Mouse (Mus musculus) right cerebral cortex, postnatal 25 days (tissue): ENCODE results near the gene Fbxw7.
A peak's percentile ranks its signal among the peaks of the same experiment; 100 is the strongest.

Experiments
- DNase-seq: peaks from one replicate; pipeline ENCODE4 v3.0.0; 2022

The Fbxw7 gene

DNA sequence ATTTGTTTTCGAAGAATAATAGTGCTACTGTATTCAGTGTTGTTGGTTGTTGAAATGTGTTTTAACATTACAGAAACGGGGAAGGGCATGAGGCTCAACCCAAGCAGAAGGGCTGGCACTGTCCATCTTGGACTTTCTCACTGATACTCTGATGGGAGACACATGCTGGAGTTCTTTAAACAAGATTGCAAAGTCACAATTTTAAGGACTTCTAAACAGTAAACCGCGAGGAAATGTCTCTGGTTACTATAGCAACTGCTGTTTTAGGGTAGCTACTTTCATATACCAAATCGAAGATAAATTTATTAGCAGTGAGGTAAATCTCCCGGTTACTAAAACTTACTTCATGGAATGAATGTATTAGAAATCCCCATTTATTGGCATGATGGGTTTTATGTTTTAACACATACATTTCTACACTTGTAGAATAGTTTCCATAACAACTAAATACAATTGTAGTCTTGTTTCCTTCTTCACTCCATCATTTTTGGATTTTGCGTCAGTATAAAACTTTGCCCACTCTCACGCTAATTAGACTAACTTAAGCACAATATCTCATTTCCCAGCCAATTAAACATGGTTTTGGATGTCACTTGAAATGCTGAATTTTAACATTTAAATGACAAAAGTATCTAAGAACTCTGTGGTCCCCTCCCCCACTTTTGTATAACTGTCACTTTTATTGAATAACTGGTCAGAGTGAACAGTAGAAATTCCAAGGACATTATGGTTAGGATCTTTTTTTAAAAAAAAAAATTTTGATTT, 140.1 kb downstream of the Fbxw7 start:
- DNase-seq, result no peak

DNA sequence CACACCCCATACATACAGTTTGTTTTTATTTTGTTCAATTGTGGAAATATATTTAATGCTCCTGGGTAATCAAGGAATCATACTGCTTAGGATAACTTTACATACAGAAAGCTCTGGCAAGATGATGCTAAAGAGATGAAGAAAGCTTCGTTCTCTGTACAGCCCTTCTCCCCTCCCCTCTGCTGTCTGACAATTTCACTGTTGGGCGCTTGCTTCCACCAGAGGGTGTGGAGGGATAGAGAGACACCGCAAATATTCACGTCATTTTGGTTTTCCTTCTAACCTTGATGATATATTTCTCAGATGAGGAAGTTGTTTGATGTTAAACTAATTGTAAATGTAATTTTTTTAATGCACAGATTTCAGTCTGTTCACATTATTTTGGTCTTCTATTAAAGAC, 140.8 kb downstream of the Fbxw7 start:
- DNase-seq, result no peak

DNA sequence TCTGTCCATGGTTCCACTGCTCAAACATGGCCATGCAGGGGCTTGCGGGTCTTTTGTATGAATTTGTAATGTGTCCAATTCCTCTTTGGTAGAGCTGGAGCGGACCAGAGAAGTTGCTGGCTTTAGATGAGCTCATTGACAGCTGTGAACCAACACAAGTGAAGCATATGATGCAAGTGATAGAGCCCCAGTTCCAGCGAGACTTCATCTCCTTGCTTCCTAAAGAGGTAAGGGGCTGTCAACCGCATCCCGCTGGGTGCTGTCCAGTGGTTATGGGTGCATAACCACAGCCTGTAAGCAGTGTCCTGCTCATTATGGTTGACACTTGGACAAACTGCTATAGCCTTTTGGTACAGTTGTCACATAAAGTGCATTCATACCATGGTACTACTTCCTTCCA, 150.1 kb downstream of the Fbxw7 start:
- DNase-seq, result no peak

DNA sequence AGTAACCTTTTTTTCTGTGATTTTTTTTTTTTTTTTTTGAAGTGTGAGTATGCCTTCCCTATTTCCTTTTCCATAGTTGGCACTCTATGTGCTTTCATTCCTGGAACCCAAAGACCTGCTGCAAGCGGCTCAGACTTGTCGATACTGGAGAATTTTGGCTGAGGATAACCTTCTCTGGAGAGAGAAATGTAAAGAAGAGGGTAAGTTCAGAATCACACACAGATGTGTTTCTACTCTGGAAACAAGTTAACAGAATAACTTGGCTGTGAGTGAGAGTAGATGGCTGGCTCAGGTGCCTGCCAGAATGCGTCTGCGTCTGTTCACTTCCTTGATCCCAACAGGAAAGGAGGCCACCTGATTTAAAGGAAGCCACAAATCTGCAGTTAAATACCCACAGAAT, 152.3 kb downstream of the Fbxw7 start:
- DNase-seq, result no peak

DNA sequence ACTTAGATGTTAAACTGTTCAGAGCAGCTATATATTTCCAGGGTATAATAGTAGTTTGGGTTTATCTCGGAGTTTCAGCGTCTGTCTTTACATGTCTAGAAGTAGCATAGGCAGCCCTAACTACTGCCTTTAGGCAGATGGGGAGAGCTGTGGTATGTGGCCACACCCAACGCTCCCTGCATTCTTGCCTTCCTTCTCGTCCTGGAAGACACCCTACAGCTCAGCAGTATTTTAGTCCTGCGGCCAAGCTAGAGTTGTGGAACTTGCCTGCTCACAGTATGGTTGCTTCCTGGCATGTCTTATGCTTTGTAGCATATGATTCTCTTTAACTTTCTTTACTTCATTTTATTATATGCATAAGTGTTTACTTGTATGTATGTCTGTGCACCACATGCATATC, 156.5 kb downstream of the Fbxw7 start:
- DNase-seq, result no peak

DNA sequence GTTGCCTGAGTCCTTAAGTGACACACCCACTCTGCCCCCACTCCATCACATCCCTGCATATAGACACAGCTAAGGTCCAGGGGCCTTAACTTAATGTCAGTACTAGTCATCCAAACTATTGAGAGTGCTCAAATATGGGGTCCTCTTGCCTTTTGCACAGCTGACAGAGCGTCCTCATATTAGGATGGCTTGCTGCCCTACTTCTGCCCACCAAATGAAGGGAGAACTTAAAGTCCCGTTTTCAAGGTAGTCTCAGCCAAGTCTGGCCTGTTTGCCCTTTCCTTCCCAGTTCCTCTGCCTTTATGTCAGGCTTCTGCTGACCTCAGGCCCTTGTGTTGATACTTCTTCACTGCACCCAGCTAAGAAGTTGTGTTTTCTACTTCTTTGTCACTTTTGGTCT, 157.8 kb downstream of the Fbxw7 start:
- DNase-seq, result no peak

DNA sequence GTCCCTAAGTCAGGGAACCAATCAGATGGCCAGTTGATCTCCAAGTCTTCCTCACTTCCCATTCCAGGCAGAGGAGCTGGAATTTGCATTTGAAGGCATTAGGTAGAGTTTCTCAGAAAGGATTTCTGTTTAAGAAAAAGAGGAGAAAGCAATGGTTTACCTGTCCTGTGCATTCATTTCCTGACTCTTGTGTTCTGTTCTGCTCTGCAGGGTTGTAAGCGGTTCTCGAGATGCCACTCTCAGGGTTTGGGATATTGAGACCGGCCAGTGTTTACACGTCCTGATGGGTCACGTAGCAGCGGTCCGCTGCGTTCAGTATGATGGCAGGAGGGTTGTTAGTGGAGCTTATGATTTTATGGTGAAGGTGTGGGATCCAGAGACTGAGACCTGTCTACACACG, 159.1 kb downstream of the Fbxw7 start:
- DNase-seq, result no peak

DNA sequence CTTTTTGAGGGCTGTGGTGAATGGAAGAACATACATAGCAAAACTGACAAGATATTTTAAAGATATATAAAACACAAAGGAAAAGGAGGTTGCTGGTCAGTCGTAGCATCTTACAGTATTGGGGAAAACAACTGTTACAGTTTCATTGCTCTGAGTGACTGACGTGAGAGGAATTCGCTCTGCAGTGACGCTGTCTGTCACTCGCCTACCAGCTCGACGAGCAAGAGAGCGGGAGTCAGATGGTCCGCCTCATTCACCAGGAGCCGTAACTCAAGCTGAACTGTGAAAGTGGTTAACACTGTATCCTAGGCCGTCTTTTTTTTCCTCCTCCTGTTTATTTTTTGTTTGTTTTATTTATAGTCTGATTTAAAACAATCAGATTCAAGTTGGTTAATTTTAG, 163.6 kb downstream of the Fbxw7 start:
- DNase-seq, result no peak

DNA sequence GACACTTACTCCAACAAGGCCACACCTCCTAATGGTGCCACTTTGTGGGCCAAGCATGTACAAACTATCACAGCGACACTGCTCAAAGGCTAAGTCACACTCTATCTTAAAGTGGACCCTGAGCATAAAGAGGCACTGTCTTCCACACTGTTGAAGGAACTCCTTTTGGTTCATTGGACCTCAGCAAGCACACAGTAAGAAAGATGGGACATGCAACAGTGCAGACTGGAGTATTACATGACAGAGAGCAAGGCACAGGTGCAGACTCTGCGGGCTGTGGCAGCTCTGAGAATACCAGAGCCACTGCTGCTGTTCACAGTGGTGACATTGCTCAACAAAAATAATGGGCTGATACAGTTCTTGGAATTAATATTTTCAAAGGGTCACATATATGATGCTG, 165.1 kb downstream of the Fbxw7 start:
- no peak for DNase-seq

DNA sequence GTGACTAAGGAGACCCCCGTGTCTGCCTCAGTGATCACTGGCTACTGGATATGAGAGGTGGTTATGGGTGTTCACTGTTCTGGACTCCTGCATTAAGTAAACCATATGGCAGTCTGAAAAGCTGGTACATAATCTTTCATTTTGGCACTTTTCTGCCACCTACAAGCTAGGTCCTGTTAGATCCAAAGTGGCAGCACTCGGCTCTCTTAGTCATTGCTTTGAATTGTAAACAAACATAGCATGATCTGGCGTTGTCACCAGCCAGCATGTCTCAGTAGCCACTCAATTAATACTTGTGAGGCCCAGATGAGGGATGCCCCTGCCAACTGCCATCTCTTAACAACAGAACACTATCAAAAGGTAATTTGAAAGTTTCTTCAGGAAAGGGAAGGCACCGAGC, 167.6 kb downstream of the Fbxw7 start:
- no peak for DNase-seq

DNA sequence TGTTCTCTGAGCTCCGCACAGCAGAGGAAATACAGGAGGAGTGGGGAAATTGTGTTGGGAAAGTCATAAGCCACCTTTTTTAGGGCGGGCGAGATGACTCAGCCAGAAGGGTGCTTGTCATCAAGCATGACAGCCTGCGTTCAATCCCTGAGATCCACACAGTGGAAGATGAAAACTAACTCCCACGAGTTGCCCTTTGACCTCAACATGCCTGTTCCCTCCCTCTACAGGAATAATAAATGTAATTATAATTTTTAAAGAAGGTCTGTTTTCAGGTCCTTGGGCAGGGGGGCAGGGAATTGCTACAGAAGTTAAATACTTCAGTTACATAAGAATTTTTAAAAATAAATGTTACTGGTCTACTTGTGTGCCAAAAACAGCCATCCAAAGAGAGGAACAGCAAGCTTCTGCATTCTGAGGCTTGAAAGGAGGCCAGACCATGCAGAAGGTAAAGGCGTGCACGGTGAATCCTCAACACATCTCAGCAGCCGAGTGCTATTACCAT, 170.1 kb downstream of the Fbxw7 start:
- peak; percentile 70 for DNase-seq

DNA sequence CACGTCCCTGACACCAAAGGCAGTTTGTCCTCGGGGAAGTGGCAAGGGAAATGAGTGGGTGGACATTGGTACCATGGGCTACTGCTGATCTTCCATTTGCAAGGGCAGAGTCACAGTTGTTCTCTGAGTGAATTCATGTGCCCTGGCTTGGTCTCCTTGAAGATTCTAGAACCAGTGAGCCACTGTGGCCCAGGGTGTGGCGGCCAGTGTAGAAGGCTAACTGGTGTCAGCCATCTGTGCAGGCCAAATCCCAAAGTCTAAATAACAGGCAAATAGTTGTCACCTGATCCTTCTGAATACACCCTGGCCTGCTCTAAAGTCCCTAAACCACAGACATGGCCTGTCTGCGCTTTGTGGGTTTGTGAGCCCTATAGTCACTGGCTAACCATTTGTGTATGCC, 173.8 kb downstream of the Fbxw7 start:
- DNase-seq, result no peak

DNA sequence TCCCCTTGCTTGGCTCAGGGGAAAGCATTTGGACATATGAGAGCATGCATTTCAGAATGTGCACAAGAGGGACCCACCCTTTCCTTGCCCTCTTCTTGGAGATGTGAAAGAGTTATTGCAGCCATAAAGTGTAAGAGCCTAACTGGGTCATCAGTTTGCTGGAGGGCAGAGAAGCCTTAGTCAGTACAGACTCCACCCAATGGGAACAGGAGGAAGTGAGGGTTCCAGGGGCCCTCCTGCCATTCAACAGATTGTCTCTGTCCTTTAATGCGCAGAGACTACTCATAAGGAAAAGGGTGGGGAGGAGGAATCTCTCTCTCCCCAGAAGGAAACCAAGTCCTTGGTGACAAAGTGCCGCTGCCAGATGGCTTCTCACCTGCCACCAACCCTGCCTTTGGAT, 190.2 kb downstream of the Fbxw7 start:
- no peak for DNase-seq

DNA sequence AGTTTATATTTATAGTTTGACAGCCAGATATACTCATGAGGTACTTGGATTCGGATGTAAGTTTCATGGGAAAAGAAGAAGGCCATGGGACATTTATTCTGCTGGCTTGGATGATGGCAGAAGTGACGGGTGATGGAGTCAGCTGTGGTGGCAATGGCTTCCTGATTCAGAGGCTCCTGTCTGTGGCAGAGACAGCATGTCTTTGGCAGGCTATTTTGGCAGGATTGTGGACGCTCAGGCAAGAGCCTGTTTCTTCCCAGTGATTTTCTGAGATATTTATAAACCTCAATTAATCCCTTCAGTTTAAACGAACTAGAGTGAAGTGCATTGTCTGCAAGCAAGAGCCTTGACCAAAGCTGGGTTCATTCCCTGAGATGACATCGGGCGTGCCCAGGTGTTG, 197.8 kb downstream of the Fbxw7 start:
- no peak for DNase-seq

DNA sequence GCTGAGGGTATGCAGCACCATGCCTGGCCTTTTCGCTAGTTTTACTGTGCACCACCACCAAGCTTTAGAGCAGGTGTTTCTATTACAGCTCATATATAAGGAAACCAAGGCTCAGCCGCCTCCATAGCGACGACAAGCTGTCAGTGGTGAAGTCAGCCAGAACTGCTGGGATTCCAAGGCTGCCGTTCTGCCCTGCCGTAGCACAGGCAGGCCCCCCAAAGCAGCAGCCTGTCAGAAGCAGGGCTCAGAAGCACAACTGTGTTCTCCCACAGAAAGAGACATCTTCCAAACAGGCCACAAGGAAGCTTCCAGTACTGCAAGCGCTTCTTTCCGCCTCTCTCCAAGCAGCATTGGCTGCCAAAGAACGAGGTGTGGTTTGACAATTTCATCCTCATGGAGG, 200.6 kb downstream of the Fbxw7 start:
- peak; percentile 79 for DNase-seq

DNA sequence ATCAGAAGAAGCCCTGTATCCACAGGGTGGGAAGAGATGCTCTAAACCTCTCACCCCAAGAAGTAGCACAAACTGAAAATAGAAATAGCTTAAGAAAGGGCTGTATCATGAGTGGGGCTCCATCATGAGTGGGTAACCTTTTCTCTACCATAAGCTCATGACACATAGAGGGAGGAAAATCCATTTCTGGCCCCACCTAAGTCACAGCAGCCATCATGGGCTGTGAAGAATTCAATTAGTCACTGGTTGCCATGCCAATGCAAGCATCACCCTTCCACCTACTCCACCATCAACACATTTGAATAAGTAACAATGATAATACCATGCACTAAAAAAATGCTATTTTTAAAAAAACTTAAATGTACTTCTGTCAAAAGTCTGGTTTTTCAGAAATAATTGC, 205.1 kb downstream of the Fbxw7 start:
- peak; percentile 60 for DNase-seq

DNA sequence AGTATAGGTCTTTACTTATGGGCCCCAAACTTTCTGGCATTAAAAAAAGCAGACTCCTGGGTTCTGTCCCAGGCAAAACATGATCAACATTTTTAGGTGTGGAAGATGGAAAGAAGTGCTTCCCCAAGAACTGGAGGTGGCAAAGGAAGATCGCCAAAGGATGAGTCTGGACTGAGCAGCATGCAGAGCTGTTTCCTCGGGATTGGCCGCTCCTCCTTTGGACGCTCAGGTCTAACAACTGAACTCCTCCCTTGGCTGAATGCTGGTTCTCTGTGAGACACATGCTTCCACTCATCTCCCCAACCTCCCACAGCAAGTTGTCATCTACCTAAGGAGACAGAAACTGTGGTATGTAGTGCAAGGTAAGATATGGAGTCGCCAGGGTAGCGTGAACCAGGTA, 206.7 kb downstream of the Fbxw7 start:
- no peak for DNase-seq

DNA sequence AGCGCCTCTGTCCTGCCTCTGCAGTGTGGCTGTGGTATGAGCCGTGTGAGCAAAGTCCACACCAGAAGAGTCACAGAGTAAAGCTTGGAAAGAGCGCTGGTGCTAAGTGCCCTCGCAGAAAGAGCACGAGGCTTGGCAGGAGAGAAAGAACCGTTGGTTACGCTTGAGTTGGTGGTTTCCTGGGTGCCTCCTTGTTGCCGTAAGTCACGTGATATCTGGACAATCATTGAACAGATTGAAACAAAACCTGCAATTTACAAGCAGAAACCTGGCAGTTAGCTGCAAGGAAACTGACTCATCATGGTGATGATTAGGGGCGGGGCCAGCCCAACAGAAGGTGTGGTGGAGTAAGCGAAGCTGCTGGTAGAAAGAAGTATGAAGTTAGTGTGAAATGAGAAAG, 207.7 kb downstream of the Fbxw7 start:
- no peak for DNase-seq

DNA sequence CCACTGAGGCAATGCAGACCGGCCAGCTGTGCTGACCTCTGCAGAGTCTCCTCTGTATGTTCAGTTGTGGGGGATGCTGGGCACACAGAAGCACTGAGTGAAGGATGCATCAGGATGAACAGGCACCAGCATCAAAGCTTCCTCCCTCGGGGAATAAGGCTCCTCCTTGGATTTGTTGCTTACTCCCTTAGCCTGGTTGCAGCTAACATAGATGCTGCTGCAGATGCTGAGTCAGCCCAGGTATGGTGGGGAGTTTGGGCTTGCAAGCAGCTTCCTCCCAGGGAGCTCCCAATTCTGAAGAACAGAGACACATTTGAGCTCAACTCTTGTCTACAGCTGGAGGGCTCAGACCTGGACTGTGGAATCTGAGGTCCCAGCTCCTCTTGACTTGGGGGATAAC, 209.2 kb downstream of the Fbxw7 start:
- no peak for DNase-seq

DNA sequence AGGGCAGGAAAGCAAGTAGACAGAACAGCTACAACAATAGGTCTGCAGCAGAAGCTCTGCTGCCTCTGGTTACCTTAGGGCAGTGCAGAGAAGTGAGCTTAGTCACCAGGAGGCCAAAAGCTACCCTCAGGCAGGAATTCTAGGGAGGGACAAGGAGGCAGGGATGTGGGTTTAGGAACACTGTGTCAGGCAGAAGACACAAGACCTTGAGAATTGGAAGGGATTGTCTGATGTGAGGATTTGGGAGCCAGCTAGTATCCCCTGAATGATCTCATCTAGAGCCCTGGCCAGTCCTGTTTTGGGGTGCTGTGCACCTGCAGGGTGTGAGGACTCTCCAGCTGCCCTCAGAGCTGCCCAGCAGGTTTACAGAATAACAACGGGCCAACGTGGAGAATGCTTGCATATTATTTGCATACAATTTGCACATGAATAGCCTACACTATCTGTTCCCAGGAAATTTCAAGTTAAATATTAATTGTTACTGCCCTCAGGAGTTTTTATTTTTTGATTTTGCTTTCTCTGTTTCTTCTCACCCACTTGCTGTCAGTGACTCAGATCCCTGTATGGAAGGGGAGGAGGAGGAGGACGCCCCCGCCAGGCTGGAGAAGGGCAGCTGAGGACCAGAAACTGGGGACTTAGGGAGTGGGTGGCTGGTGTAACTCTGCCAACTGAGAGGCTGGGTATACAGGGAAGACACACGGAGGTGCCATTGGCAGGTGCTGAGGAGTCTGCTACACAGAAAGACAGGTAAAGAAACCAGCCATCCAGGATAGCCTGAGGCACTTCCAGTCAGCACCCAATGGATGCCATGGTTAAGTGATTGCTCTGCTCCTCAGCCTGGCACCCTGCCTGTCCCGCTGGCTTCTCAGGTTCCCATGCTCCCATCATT, 210.0 kb downstream of the Fbxw7 start:
- peak; percentile 83 for DNase-seq
